Mouse (Mus musculus) left cerebral cortex, postnatal 25 days (tissue): ENCODE measurements around the gene Gm37240. TPM values are rescaled to one million over a fixed set of nuclear protein-coding genes. Genes with fewer than 3 reads are reported as not detected.
A peak's percentile ranks its signal among the peaks of the same experiment; 100 is the strongest.

Experiments used
- DNase-seq, 2 experiments: peaks; one replicate each; pipeline ENCODE4 v3.0.0; 2022; ENCODE audit warnings: low spot score in 2 of 2, mixed read lengths in 1 of 2
- intact Hi-C: fragments of 180-260 bp; cut with DNase I; formaldehyde crosslinking; loops from one replicate; pipeline ENCODE4 v1.15.1; 2025
- total RNA-seq, 2 experiments: library from RNA; stranded (reverse); gene quantifications; 2 replicates each; pipeline ENCODE4 v1.2.3; 2021

Gene Gm37240
- total RNA-seq, 2 experiments from 2014 or later, result 0.69 to 2.2 TPM

DNA sequence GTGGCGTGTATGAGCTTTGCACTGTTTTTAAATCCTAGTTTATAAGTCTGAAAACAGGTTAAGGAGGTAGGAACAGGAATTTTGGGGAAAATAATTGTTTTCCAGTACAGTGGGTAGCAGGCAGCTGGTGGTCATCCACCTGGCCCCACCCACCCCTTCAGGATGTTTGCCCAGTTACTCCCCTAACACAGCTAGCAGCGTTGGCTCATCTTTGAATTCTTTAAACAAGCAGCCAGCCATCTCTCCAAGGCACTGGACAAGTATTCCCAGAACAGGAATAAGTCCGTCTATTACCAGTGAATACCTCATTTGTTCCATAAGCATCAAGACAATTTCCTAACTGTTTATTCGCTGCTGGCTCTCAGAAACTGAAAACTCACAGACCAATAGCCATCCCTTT is 1111.7 kb downstream of the Gm37240 start:
- no peak for DNase-seq
- intact Hi-C loops, result no loop called here

DNA sequence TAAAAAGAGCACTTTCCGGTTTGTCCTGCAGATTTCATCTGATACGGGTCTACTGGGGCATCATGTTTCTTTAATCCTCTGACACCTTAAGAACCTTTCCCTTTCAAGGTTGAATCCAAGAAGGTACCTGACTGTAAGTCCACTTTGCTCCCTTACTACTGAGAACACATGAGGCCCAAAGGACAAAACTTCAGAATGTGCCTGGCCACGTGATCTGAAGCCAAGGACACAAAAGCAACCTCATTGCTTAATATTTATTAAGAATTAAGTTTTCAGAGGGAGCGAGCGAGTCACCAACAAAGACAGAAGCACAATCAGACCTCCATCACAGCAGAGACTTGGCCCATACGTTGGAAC is 1112.3 kb downstream of the Gm37240 start:
- DNase-seq, result no peak
- intact Hi-C loops, result no loop called here

DNA sequence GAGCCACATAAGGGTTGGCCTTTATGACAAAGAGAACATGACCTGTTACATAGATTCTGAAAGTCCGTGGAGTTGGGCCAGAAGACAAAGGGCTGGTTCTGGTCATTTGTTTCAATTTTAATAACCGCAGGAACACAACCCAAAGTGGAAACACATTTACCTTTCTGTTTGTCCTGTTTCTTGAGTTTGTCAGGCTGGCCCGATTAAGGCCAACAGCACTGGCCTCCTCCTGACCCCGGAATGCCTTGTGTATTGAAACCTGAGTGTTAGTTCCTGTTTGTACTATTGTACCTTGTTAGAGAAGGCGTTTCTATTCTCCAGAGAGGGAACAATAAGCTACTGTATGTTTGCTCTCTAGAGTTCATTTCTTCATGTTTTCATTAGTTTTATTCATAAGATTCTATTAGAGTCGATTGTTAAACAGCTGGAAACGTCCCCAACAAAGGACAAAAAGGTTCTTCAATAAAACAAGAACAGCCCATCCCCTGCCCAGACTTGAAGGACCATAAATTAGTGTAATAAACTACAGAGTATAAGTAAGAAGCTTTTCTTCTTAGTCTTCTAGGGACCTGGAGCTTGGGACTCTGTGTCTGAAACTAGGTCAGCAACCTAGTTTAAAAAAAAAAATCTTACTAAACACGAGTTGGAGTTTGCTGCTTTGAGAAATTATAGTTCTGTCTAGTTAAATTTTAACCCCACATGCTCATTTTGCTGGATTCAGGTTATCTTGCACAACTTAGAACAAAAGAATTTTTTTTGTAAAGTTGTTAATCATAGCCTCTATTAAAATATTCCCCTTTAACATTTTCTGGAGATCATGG is 1112.9 kb downstream of the Gm37240 start:
- intact Hi-C loops, result no loop called here
- no peak for DNase-seq

DNA sequence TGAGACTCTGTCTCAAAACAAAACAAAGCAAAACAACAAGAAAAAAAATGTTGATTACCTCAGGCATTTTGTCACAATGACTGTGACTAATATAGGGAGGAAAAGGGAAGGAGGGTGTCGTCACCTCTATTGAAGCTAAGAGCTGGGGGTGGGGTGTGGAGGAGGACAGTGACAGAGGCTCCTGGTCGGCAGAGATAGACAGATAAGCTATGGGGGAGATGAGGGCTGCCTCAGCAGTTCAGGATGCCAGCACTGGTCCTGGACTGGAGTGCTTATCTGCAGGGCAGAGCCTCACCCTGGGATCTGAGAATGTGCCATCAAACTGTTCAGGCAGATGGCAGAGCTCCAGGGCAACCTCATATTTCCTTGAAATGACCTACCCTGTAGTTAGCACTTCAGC is 1115.3 kb downstream of the Gm37240 start:
- DNase-seq, result no peak
- intact Hi-C loops, result no loop called here

DNA sequence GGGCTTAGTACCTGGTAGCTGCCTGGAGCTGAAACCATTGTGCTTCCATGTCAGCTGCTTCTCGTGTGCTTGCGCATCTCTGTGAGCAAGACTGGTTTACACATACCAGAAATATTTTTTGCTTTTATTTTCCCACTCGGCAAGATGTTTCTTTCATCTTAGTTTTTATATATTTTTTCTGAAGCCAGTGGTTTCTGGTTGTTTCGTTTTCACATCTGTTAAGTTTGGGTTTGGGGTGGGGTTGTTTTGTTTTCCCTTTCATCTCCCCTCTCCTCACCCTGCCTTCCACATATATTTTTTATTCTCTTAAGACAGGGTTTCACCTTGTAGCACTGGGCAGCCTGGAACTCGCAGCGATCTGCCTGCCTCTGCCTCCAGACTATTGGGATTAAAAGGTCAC is 1116.8 kb downstream of the Gm37240 start:
- DNase-seq, result no peak
- intact Hi-C loops, result no loop called here

DNA sequence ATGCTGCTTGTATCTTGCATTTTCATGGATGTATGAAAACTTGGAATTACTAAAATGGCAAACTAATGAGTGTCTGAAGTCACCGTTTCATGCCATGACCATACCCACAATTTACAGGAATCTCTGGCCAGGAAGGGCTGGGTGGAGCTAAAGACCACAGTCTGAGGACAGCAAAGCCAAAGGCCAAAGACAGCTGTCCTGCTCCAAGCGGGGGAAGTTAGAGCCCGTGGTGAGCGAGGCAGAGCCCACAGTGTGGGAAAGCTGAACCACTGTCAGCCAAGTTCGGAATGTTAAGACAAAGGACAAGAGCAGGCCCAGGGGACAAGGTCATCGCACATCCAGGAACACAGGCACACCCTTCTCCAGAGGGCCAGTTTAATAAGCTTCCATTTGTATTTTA is 1117.9 kb downstream of the Gm37240 start:
- intact Hi-C loops, result no loop called here
- DNase-seq, result no peak

DNA sequence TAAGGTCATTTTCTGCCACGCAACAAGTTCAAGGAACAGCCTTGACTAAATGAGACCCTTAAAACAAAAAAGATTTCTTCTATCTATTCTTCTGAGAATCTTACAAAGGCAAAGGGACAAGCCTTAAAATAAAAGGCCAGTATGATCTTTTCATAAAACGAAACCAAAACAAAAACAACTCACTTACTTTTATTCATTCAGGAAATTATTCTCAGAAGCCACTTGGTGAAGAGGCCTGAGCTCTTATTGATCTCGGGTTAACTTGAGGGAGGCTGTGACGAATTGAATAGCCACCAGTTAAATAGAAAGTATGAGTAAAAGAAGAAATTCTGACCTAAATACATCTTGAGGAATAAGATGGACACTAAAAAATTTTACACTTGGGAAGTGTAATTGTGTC is 1118.4 kb downstream of the Gm37240 start:
- no peak for DNase-seq
- intact Hi-C loops, result no loop called here

DNA sequence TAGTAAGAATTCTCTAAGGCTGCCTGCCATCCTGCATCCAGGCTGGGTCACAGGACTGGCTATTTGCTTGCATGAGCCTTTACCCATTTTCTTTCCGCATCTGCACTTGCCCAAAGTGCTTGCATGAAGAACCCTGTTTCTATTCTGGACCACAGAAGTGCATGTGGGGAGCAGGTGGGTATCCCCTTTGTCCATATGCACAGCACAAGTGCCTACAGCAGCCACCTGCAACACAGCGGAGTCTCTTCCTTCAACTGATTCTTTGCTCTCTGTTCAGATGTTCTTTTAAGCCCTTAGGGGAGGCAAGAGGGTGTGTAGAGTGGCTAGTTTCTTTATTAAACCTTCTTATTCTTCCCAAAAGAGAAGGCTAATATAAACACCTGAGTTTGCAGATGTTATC is 1133.5 kb downstream of the Gm37240 start:
- DNase-seq, result no peak
- intact Hi-C loops, result no loop called here

DNA sequence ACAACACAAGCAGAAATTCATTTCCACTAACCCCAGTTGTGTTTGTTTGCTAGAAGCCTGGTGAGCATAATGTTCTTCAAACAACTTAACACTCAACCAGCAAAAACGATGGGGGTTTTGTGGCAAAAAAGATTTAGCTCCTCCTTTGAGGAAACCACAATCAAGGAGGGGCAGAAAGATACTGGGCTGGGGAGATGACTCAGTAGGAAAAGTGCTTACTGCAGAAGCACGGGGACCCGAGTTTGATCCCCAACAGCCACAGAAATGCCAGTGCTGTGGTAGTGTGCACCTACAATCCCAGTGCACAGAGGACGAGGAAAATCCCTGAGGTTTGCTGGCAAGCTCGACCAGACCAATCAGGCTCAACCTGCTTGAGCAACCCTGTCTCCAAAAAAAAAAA is 1138.1 kb downstream of the Gm37240 start:
- no peak for DNase-seq
- intact Hi-C loops, result no loop called here

DNA sequence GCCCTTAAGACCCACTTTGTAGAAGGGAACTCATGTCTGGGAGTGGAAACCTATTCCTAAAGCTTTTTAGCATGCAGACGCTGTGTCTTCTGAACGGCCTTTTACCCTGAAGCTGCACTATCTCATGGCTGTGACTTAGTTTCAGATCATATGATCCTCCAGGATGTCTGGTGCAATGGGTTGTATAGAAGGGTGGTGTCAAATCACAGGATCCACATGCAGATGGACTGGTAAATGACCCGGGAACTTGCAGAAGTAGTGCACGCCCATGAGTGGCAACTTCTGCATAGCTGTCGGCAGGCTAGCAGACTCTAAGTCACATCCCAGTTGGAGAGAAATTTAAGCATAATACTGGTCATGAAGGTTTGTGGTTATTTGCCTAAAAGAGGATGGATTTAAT is 1139.2 kb downstream of the Gm37240 start:
- intact Hi-C loops, result no loop called here

DNA sequence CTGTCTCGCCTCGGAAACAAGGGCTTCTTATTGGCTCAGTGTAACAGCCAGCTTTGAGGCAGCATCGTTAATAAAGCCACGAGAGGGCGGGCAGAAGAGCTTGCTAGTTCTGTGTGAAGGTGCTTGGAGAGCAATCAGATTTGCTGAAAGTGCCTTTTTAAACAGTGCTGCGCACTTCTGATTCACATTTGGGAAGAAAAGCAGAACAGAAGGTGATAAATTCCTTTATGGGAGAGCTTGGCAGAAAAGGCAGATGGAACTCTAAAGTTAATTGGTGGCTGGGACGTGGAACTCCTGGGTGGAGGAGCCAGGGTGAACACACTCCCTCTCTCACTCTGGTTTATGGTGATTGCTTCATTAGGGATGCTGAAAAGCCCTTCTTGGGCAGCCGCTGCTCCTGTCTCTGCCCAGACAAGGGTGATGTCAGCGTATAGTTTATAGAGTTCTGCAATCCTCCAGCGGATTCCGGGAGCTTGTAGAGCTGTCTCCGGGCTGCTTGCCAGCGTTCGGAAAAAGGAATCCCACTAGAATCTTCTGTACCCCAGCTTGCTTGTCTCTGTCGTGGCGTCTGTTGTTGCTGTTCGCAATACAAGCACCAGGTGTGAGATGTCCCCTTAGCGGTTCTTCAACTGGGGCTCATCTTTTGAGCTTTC is 1141.7 kb downstream of the Gm37240 start:
- intact Hi-C loops, result no loop called here
- DNase-seq, result peak; percentile 68 to 77

More for the DNA sequence above, 1139.2 kb downstream of the Gm37240 start:
- DNase-seq, result no peak

DNA sequence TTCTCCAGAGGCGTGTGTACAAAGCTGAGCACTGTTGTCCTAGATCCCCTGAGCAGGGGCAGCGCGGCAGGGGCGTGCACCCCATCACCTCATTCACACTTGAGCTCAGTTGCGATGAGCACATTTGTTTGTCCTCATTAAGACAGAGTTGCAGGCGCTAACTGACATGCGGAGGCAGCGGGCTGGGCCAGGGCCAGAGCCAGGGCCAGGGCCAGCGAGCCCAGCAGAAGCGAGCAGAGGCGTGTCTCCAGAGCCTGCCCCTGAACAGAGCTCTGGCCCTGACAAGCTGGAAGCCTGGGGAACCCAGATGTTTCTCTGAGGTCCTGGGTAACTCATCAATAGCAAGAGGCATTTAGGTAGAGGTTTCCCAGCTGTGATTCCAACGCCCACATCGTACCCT is 1142.6 kb downstream of the Gm37240 start:
- DNase-seq, result no peak
- intact Hi-C loops, result no loop called here

DNA sequence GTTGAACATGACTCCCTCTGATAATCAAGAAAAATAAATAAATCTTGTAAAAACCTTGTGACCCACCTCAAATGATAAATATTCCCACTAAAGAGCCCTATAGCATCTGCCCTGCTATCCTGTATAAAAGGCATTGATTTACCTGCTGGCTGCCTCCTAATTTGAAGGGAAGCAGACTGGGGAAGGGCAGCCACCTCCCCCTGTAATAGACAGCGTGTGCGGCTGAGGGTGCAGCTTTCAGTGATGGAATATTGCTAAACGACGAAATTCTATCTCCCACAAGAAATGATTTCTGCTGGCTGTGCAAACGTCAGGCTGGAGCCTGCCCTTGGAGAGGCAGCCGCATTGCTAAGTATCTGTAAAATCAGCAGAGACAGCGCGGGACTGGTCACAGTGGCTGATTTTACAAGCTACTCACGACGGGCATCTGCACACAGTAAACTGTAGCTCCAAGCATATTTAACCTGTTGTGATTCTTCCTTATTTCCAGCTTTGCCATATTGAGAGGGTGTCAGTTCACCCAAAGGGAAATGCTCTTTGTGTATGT is 1147.2 kb downstream of the Gm37240 start:
- DNase-seq, result no peak
- intact Hi-C loops, result no loop called here

DNA sequence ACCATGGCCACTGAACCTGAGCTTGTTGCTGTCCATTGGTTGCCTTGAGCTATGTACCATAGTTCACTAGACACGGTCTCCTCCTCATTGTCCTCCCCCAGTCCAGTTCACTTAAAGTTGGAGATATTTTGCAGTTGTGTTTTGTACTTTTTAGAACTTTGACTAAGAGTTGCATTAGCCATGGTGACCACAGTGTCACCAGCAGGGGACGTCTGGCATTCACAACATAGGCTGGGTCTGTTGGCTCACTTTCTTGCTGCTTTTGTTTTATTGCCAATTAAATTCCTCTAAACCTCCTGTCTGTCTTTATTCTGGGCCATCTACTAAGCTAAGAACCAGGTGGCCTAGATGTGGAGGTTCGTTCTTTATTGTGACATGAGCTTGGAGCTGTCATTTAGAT is 1150.2 kb downstream of the Gm37240 start:
- intact Hi-C loops, result no loop called here
- DNase-seq, result no peak

DNA sequence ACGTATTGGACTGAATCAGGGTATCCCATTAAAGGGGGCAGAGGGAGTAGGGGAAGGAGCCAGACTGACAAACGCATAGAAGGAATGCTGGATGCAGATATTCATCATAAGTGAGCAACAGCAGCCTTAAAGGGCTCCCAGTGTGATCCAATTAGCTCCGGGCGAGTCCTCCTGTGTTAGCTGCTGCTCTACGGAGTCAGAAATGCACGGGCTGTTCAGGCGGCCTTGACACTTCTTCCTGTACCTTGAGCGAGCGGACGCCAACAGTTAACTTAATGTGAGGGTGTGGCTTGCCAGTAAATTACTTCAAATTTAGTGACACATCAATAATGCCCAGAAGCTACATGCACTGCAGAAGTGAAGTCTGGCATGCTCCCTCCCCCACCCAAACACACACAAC is 1151.6 kb downstream of the Gm37240 start:
- intact Hi-C loops, result no loop called here
- no peak for DNase-seq

DNA sequence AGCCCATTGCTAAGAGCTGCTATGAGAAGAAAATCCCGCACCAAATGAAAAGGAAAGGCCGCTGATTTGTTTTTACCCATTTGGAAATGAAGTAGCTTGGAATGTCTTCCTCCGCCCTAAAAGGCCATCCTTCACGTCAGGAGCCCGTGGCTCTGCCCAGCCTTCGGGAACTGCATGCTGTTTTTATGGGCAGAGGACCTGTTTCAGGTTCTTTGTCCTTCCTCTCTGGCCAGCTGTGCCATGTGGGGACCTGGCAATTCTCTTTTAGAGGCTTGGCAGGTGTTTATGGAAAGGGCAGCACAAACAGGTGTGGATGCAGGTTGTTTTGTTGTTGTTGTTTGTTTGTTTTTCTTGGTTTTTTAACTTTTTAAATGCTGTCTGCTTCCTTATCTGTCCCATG is 1154.8 kb downstream of the Gm37240 start:
- DNase-seq, result no peak
- intact Hi-C loops, result no loop called here

DNA sequence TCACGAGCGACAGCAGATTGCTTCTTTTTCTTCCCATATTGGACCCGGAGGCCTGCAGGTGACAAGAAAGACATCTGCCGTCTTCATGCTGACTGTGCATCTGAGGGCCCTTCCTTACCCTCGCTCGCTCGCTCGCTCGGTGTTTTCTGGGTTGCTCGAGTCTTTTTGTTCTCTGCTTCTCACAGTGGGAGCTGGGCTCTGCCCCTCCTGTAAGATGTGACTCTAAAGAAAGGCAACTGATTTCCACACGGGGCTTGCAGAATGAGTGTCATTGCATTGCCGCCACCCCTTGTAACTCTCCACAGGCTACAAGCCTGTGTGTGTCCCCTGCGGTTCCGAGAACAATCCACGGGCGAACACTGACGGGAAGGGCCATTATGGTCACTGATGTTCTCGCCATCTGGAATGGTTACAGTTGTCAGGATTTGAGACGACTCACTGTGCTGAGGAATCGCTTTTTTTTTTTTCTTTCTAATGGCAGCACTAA is 1155.3 kb downstream of the Gm37240 start:
- intact Hi-C loops, result no loop called here
- peak in 1 of 2 experiments; percentile 24 for DNase-seq

DNA sequence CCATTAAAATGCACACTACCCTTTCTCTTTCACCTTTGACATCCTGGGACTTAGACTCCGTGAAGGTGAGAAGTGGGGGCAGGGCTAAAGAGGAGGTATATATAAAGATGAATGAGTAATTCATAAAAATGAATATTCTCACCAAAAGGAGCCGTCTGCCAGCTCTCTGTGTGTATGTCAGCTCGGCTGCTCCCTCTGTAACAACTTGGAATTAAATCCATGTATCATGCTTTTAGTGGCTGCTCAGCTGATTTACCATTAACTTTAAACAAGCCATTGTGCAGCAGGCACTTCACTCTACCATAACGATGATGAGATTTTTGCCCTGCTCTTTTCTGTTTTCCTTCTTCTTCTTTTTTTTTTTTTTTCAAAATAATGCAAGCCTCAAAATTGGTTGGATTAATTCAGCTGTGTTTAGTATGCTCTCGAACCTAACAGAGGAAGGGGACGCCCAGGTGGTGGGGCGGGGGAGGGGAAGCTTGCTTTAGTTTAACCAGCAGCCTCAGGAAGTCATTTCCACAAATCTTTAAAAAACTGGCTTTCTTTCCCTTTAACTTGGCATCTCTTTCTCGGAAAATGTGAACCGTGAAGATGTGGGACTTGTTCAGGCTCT is 1155.8 kb downstream of the Gm37240 start:
- intact Hi-C loops, result no loop called here

DNA sequence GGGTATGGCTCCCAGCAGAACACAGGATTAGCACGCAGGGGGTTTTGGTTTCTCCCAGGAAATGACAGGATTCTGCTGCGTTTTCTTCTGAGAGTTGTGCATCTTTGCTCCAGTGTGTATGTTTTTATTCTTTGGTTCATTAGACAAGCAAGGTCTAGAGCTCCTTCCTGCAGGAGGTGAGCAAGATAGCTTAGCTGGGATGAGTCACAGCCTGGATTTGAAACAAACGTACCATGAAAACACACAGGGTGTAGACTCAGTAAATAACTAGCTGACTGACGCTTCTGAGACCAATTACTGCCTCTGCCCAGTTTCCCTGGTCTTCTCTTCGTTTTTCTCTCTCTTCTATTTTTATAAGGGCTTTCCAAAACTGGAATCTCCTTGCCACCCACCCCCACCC is 1156.3 kb downstream of the Gm37240 start:
- intact Hi-C loops, result no loop called here

More for the DNA sequence above, 1155.8 kb downstream of the Gm37240 start:
- DNase-seq, result peak in 1 of 2 experiments; percentile 24

DNA sequence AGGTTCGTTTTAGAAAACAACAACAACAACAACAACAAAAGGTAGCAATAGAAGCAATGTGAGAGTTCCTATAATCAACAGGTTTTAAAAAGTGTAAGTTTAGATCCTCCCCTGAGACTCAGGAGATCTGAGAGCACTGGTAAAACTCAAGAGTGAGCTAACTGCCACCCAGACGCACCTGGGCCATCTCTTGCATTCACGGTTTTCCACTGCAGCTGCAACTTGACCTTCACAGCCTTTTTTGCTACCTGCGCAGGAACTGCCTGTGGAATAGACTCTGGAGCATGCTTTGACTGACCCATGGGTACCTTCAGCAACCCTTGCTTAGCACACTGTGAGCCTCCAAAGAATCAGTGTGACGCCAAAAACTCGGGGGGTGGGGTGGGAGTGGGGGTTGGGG is 1157.5 kb downstream of the Gm37240 start:
- DNase-seq, result no peak
- intact Hi-C loops, result no loop called here

More for the DNA sequence above, 1156.3 kb downstream of the Gm37240 start:
- DNase-seq, result peak in 1 of 2 experiments; percentile 26
